Mouse (Mus musculus): ENCODE data around the gene Rcc1.

Rcc1 gene

DNA sequence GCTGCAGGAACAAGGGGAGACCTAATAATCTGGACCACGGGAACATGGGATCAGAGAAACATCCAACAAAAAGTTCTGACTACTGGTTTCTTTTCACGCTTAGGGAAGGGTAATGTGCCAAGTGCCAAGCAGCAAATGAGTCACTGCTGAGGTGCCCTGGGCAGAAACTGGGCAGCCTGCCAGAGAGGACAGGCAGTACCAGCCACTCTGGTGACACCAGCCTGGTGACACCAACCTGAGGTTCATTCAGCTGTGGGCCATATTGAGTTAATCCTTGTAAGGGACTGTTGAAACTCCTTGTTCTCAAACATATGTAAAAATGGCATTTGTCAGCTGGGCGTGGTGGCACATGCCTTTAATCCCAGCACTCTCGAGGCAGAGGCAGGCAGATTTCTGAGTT is 1.2 kb upstream of the Rcc1 start:
- peak; percentile 20 to 42 for DNase-seq

DNA sequence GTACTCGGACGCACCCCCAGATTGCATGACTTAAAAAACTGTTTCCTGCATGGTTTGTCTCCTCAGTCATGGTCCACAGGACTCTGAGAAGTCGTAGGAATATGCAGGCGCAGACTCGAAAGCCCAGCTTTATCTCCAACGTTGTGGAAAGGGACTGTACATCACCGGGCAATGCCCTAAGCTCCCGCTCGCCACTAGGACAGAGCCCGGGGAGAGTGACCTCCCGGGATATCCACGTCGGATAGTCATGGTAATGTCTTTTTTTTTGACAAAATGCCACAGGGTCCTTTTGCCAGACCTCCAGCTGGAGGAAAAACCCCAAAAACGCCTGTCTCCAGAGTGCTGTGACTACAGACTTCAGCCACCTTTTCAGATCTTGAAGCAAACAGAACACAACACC is 666 bp downstream of the Rcc1 start:
- peak; percentile 35 to 41 for DNase-seq

DNA sequence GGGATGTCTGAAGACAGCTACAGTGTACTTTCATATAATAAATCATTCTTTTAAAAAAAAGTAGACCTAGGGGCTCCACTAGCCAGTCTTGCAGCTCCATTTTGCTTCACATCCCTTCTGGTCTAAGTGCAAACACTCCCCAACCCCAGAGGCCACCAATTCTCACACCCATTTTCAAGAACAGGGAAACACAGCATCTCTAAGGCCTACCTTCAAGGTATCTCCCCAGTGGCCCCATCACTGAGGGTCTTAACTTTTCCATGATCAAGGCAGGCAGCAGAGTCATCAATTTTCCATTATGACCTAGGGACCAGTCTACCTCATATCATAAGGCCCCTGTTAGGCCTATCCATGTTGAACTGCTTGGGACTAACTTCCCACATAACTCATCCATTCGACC is 2.0 kb downstream of the Rcc1 start:
- DNase-seq: no peak

GRCm38 (mm10) chr4:132350854-132351253 is 2.6 kb downstream of the Rcc1 start:
- no peak for DNase-seq

- no peak for DNase-seq
Observed at GRCm38 (mm10) chr4:132350123-132350740, 3.2 kb downstream of the Rcc1 start.

DNA sequence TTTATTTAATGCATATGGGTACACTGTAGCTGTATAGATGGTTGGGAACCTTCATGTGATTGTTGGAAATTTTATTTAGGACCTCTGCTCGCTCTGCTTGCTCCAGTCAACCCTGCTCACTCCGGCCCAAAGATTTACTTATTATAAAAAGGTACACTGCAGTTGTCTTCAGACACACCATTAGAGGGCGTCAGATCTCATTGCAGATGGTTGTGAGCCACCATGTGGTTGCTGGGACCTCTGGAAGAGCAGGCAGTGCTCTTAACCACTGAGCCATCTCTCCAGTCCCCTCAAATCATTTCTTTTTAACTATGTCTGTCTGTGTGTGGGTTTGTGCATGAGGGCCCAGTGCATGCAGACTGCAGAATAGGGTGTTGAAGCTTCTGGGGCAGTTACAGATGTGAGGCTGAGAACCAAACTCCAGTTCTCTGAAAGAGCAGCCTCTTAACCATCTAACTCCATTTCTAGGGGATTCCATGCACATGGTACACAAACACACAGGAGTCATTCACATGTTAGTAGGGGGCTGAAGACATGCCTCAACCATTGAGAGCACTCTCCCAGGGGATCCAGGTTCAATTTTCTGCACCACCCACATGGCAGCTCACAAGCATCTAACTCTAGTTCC is 3.8 kb downstream of the Rcc1 start:
- DNase-seq: no peak

- DNase-seq: no peak
Observed at GRCm38 (mm10) chr4:132346661-132347060, 6.7 kb downstream of the Rcc1 start.

DNA sequence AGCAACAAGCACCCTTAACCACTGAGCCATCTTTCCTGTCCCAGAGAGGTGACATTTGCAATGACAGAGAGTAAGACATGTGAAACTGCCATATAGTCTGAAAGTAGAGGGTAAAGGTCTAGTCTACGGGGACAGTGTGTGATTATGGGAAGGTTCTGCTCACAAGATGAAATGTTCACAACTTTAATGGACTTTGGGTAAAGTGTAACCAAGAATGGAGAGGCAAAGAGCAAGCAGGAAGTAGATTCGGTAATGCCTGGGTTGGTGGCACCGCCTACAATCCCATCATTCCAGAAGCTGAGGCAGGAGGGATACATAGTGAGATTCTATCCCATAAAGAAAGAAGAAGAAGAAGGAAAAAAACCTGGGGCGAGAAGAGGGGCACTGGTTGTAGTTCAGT is 7.1 kb downstream of the Rcc1 start:
- no peak for DNase-seq

- no peak for DNase-seq
Observed at GRCm38 (mm10) chr4:132345843-132346212, 7.6 kb downstream of the Rcc1 start.

- peak; percentile 94 to 97 for DNase-seq
Observed at GRCm38 (mm10) chr4:132345135-132345842, 8.1 kb downstream of the Rcc1 start.

DNA sequence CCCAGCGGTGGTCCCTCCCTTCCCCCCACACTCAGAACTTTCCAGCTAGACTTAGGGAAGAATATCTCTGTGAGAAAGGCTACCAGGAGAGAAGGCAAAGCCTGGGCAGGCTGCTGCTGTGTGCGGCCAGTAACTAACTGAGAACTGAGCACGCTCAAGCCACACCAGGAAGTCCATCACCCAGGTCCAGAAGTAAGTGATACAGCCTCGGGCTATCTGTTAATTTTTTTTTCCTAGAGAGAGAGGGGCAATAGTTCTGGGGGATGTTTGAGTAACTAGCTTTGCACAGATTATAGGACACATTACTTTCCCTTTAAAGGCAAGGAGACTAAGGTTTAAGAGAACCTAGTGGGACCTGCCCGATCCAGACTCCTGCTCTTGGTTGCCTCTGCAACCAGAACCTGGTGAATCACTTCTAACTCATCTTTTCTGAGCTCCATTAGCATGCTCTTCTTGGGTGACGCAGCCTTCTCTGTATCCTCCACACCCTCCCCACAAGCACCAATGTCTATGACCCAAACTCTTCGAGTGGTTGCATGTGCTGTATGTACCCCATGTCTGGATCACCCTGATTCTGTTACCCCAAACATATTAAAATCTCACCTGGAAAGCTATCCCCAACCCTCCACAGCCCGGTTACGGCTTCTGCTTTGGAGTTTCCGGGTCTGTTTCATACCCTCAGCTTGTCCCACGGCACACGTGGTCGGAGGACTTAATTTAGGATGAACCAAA is 8.8 kb downstream of the Rcc1 start:
- no peak for DNase-seq

DNA sequence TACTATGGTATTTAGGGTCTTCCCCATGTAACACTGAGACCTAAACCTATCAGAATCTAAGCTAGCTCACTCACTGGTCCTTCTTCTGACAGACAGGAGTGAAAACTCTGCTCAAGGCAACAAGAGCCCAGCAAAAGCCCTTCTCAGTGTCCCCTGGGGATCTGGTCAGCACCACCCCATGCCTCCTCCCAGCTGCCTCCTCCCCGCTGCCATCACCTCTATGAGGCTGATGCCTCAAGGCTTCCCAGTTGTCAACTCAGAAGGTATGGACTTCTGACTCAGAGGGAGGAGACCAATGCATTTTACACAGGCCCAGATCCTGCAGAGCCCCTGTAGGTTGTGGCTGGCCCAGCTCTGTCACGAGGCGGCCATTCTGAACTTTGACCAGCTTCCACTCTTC is 12.0 kb downstream of the Rcc1 start:
- no peak for DNase-seq

DNA sequence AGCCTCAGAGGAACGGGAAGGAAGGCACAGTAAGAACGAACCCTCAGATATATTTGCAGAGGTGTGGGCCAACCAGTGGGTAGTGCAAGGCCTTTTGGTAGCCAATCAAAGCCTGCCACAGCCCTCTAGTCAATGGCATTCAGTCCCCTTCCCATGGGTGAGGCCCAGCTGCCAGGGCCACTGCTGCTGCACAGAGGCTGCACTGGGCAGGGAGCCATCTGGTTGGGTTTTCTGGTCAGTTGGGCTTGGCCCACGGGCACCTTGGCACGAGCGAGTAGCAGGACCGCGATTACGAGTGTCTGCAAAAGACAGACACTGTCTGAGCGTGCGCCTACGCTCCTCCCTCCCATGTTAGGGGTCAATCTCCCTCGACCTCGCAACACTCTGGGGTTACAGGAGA is 14.5 kb downstream of the Rcc1 start:
- DNase-seq: peak in 1 of 2 experiments; percentile 39

GRCm38 (mm10) chr4:132332880-132333279 is 20.5 kb downstream of the Rcc1 start:
- no peak for DNase-seq

DNA sequence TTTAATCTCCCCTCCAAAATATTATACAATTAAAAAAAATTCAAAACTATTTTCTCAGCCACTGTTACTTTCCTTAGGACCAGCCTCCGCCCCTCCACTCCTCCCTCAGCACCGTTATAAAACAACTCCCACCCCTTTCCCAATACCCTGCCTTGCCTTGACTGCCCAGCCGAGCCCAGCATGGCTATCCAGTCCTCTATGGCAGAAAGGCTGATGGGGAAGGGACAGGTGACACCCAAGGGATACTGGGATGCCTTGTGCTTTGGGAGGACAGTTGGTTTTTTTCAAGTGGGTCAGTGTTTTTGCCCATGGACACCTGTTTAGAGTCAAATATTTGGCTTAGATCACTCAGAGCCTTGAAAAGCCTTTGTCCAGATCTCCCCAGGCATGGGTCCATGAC is 21.4 kb downstream of the Rcc1 start:
- no peak for DNase-seq

GRCm38 (mm10) chr4:132329835-132330354 is 23.5 kb downstream of the Rcc1 start:
- no peak for DNase-seq

DNA sequence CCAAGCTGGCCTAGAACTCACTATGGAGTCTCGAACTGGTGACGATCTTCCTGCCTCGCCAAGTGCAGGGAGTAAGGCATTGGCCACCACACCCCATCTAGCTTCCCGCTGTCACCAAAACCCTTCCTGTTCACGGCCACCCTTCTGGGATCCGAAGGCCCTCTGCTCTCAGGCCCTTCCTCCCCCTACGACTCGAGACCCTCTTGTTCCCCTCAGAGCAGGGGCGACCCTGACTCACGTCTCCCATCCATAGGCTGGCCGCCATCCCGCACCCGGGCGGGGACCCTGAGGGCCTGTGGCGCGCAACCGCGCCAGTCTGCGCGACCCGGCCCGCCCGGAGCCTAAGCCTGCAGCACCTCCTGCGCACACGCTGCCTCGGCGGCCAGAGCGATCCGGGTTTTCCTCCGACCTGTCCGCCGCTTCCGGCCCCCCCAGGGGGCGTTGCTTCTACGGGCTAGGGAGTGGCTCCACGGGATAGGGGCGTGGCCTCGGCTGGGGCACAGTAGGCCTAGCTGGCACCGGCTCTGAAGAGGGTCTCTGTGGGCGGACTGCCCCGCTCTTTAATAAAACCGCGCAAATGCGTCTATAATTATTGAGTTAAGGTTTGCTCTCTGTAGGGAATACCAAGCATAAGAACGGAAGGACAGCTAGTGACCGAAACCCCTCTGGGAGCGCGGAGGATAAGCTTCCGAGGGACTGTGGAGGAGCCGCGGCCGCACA is 24.1 kb downstream of the Rcc1 start, which contains the start of gene Trnau1ap:
Trnau1ap (minus strand) TSS at position 424 of the 720 bp plus-strand sequence.
- peak; percentile 93 to 94 for DNase-seq

DNA sequence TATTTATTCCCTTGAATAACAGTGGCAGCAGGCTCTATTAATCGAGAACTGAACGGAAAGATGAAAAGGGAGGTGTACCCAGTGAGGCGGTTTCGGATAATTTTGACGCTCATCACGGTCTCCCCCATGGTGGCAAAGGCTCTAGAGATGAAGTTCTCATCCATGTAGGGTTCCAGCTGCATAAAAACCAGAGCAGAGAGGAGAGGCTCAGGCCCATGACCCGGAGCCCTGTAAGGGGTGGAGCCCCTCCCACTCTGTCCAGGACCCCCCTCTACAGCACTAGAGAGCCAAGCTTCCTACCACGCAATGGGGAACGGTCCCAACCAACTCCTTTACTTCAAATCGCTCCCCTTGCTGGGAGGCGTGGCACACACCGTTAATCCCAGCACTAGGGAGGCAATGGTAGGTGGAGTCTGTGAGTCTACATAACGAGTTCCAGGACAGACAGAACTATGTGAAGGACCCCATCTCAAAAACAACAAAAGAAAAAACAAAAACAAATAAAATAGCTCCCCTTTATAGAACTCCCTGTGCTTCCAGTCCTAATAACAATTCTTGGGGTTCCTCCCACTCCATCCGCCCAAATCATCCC is 24.9 kb downstream of the Rcc1 start:
- DNase-seq: no peak

GRCm38 (mm10) chr4:132326481-132326880 is 26.9 kb downstream of the Rcc1 start:
- no peak for DNase-seq

DNA sequence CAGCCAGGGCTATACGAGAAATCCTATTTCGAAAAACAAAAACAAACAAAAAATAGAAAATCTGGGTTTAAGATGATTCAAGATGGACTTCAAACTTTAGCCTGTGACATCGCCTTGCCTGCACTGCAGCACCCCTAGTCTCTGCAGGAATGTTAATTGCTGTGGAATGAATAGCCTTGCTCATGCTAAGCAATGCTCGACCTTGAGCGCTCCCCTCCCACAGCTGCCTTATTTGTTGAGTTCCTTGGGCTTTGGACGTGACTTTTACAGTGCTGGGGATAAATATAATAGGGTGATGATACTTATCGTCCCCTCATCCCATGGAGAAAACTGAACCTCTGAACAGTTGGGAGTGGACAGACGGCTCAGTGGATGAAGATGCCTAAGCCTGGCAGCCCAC is 37.7 kb downstream of the Rcc1 start:
- DNase-seq: no peak

DNA sequence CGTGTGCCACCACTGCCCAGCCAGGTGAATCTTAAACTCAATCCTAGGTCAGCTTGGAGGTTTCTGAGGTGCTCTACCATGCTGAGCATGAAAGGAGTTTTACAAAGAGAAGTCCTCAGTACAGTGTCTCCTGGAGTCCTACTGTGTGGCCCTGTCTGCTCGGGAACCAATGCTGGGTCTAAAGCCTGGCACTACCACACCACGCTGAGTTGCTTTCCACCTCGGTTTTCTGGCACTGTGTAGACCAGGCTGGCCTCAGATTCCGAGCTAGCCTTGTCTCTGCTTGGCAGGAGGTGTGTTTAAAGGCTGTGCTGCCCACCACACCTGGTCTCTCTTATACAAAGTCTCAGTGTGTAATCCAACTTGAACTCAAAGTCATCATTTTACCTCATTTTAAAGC is 40.8 kb downstream of the Rcc1 start:
- no peak for DNase-seq

DNA sequence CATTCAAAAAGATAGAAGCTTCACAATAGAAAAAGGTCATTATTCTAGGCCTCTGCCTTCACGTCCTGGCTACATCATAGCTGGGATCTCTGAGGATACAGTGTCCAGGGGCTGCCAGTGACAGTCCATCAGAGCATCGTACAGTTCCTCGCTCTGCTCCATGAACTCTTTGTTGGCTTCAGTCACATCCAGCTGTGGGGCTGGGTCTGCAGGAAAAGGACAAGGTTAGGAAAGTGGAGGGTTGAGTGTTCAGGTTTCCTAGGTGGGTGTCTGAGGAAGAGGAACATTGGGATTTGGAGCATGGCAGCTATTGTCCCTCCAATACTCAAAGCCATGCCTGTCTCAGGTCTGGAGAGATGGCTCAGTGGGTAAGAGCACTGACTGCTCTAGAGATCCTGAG is 41.6 kb downstream of the Rcc1 start:
- DNase-seq: no peak

Measured in lung, postnatal 4 days (tissue).